Mouse (Mus musculus): ENCODE results near the gene Gsap. TPM values are rescaled to one million over a fixed set of nuclear protein-coding genes. Genes with fewer than 3 reads are reported as not detected.

Gene Gsap
- polyA plus RNA-seq, 1 experiment from 2014 or later, result 1.4 TPM

DNA sequence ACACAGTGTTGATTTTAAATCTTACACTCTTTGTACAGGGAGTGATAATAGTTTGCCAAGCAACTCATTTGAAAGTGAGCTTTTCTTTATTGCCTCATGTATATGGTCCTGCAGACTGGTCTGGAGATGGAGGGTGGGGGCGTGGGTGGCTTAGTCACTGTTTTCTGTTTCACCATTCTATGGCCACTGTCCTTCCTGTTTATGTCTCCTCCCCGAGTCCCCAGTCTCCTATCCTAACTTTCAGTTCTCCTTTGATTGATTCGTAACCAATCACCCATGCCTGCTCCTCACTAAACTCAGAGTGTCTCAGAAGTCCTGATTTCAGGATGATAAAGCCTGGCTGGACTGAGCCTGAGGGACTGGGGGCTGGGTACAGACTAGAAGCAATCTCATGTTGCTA, 2.4 kb downstream of the Gsap start:
- Histone ChIP-seq H3K9ac (ENCODE audit: low read length) (no peak overlapping the region), H3K4me1 (replicated peaks; ENCODE audit: control insufficient read depth, insufficient read depth) (no peaks in the 10 kb centered on the region), H3K4me3 (ENCODE audit: low read depth, low read length) (no peak overlapping the region), H3K4me2 (replicated peaks; ENCODE audit: low read depth) (no peak overlapping the region), H3K36me3 (ENCODE audit: control insufficient read depth, insufficient read depth, low read length) (no peaks in the 10 kb centered on the region), H3K27ac (replicated peaks) (no peak overlapping the region), H3K9me3 (ENCODE audit: control insufficient read depth, low read length) (no peaks in the 10 kb centered on the region), H3K27me3 (ENCODE audit: control insufficient read depth, insufficient read depth, low read length) (no peaks in the 10 kb centered on the region)
- no peak for DNase-seq (ENCODE audit: low spot score)
- peak; percentile 39; the same call in 1 of the 2 replicates for ATAC-seq (ENCODE audit: low FRiP score, low TSS enrichment)
- no peak for TF ChIP-seq CTCF (IDR thresholded peaks at IDR 0.05; ENCODE audit: low read depth)
- TF ChIP-seq EP300 (optimal IDR thresholded peaks at IDR 0.05), result no peak
- 48% methylated on average over 3 of the region's 3 CpGs for WGBS

DNA sequence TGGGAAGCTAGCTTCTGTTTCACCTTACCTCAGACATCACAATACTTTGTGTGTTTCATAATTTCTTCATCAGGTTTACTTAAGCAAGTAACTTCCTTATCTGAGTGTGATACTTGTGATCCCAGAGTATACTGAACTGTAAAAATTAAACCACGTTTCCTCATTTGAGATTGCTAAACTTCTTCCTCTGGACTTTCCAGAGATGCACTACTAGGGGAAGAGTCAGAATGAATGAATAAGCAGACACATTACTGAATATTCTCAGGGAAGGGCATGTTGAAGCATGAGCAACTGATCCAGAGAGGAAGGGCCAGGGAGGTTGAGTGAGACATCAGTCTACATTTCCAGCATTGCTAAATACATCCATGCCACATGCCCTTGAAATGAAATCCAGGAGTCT, 3.0 kb downstream of the Gsap start:
- no peak overlapping the region for H3K4me2 ChIP-seq (replicated peaks; ENCODE audit: low read depth)
- no peak overlapping the region for H3K9ac ChIP-seq (ENCODE audit: low read length)
- H3K4me3 ChIP-seq (ENCODE audit: low read depth, low read length), result no peak overlapping the region
- TF ChIP-seq CTCF (IDR thresholded peaks at IDR 0.05; ENCODE audit: low read depth), result no peak
- TF ChIP-seq EP300 (optimal IDR thresholded peaks at IDR 0.05), result no peak
- H3K27me3 ChIP-seq (ENCODE audit: control insufficient read depth, insufficient read depth, low read length), result no peaks in the 10 kb centered on the region
- no peak; the same call in 1 of the 2 replicates for ATAC-seq (ENCODE audit: low FRiP score, low TSS enrichment)
- DNase-seq (ENCODE audit: low spot score), result no peak
- 56% methylated on average over 1 of the region's 1 CpGs for WGBS
- H3K4me1 ChIP-seq (replicated peaks; ENCODE audit: control insufficient read depth, insufficient read depth), result no peaks in the 10 kb centered on the region
- no peaks in the 10 kb centered on the region for H3K36me3 ChIP-seq (ENCODE audit: control insufficient read depth, insufficient read depth, low read length)
- H3K27ac ChIP-seq (replicated peaks), result no peak overlapping the region
- no peaks in the 10 kb centered on the region for H3K9me3 ChIP-seq (ENCODE audit: control insufficient read depth, low read length)

DNA sequence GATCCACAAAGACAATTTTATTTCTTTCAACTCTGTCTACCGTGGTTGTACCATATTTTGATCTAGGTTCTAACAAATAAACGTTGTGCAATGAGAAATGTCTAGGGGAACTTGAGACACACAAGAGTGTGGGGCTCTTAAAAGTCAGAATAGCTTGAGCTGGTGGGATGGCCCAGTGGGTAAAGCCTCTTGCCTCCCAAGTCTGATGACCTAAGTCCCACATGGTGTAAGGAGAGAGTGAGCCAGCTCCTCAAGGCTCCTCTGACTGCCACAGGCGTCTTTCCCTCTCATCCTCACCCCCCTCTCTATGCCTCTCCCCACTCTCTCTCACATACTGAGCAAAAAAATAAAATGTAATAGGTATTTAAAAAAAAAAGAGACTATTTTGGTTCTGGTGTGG, 3.4 kb downstream of the Gsap start:
- DNase-seq (ENCODE audit: low spot score), result no peak
- Histone ChIP-seq H3K4me1 (replicated peaks; ENCODE audit: control insufficient read depth, insufficient read depth) (no peaks in the 10 kb centered on the region), H3K36me3 (ENCODE audit: control insufficient read depth, insufficient read depth, low read length) (no peaks in the 10 kb centered on the region), H3K4me2 (replicated peaks; ENCODE audit: low read depth) (no peak overlapping the region), H3K4me3 (ENCODE audit: low read depth, low read length) (no peak overlapping the region), H3K9ac (ENCODE audit: low read length) (no peak overlapping the region), H3K27ac (replicated peaks) (no peak overlapping the region), H3K9me3 (ENCODE audit: control insufficient read depth, low read length) (no peaks in the 10 kb centered on the region), H3K27me3 (ENCODE audit: control insufficient read depth, insufficient read depth, low read length) (no peaks in the 10 kb centered on the region)
- WGBS, result 68% methylated on average over 3 of the region's 3 CpGs
- no peak for ATAC-seq (ENCODE audit: low FRiP score, low TSS enrichment)
- TF ChIP-seq CTCF (IDR thresholded peaks at IDR 0.05; ENCODE audit: low read depth) (no peak), EP300 (optimal IDR thresholded peaks at IDR 0.05) (no peak)

DNA sequence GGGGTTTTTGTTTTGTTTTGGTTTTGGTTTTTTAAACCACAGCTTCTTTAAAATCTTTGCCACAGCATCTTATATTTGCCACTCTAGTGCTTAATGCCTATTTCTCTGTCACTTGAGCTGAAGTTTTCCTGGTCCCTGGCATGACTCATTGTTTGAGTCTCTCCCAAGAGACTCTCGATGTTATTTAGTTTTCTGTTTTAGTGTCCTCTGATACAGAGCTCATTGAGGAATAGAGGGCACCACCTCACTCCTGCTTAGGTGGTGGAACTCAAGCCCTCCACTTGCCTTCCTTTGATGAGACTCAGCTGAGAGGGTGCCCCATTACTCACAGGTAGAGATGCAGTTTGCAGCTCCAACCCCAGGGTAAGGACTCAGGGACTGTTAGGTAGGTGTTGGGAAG, 17.4 kb downstream of the Gsap start:
- no peaks in the 10 kb centered on the region for H3K36me3 ChIP-seq (ENCODE audit: control insufficient read depth, insufficient read depth, low read length)
- no peak for ATAC-seq (ENCODE audit: low FRiP score, low TSS enrichment)
- WGBS, result 53% methylated on average over 1 of the region's 1 CpGs

DNA sequence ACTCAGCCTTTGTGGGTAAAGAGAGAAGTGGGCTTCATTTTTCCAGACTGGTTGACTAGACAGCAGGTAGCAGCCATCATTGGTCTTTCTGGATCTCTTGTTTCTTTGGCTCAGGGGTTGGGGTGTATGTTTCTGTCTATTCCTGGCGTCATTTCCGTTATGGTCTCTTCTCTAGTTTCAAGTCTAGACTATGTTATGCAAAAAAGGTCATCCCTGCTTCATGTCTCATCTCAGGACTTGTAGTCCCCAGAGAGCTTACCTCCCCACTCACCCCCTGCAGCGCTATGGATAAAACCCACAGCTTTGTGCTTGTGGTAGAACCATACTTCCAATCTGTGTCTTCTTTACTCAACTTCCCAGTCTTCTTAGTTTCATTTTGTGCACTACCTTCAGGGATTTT, 18.1 kb downstream of the Gsap start:
- no peaks in the 10 kb centered on the region for H3K36me3 ChIP-seq (ENCODE audit: control insufficient read depth, insufficient read depth, low read length)
- TF ChIP-seq CTCF (IDR thresholded peaks at IDR 0.05; ENCODE audit: low read depth), result no peak
- TF ChIP-seq EP300 (optimal IDR thresholded peaks at IDR 0.05), result no peak
- 88% methylated on average over 3 of the region's 3 CpGs for WGBS

More for the DNA sequence above, 17.4 kb downstream of the Gsap start:
- no peak for TF ChIP-seq EP300 (optimal IDR thresholded peaks at IDR 0.05)
- no peak for TF ChIP-seq CTCF (IDR thresholded peaks at IDR 0.05; ENCODE audit: low read depth)
- Histone ChIP-seq H3K4me2 (replicated peaks; ENCODE audit: low read depth) (no peak overlapping the region), H3K4me1 (replicated peaks; ENCODE audit: control insufficient read depth, insufficient read depth) (no peaks in the 10 kb centered on the region), H3K27ac (replicated peaks) (no peak overlapping the region), H3K4me3 (ENCODE audit: low read depth, low read length) (no peak overlapping the region), H3K9me3 (ENCODE audit: control insufficient read depth, low read length) (no peaks in the 10 kb centered on the region), H3K27me3 (ENCODE audit: control insufficient read depth, insufficient read depth, low read length) (no peaks in the 10 kb centered on the region), H3K9ac (ENCODE audit: low read length) (no peak overlapping the region)
- no peak for DNase-seq (ENCODE audit: low spot score)

DNA sequence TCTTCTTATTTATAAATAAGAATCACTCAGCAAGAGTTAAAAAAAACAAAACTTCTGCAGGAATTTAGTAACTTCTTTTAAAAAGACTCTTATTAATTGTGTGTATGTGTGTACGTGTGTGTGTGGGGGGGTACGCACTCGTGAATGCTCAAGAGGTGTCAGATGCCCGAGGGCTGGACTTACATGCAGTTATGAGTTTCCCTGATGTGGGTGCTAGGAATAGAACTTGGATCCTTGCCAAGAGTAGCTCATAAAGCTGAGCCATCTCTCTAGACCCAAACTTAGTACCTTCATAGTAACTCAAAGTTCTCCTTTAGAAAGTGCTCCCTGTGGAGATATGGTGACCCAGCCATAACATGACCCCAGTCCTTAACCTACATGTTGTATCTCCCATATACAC, 20.0 kb downstream of the Gsap start:
- Histone ChIP-seq H3K36me3 (ENCODE audit: control insufficient read depth, insufficient read depth, low read length) (no peaks in the 10 kb centered on the region), H3K27ac (replicated peaks) (no peak overlapping the region), H3K9ac (ENCODE audit: low read length) (no peak overlapping the region), H3K4me2 (replicated peaks; ENCODE audit: low read depth) (no peak overlapping the region), H3K4me3 (ENCODE audit: low read depth, low read length) (no peak overlapping the region), H3K4me1 (replicated peaks; ENCODE audit: control insufficient read depth, insufficient read depth) (no peaks in the 10 kb centered on the region), H3K27me3 (ENCODE audit: control insufficient read depth, insufficient read depth, low read length) (no peaks in the 10 kb centered on the region), H3K9me3 (ENCODE audit: control insufficient read depth, low read length) (no peaks in the 10 kb centered on the region)
- TF ChIP-seq CTCF (IDR thresholded peaks at IDR 0.05; ENCODE audit: low read depth) (no peak), EP300 (optimal IDR thresholded peaks at IDR 0.05) (no peak)
- DNase-seq (ENCODE audit: low spot score) (no peak), ATAC-seq (ENCODE audit: low FRiP score, low TSS enrichment) (no peak)
- WGBS, result 66% methylated on average over 4 of the region's 4 CpGs

More for the DNA sequence above, 18.1 kb downstream of the Gsap start:
- H3K4me2 ChIP-seq (replicated peaks; ENCODE audit: low read depth), result no peak overlapping the region
- H3K9me3 ChIP-seq (ENCODE audit: control insufficient read depth, low read length), result no peaks in the 10 kb centered on the region
- H3K9ac ChIP-seq (ENCODE audit: low read length), result no peak overlapping the region
- H3K27me3 ChIP-seq (ENCODE audit: control insufficient read depth, insufficient read depth, low read length), result no peaks in the 10 kb centered on the region
- DNase-seq (ENCODE audit: low spot score) (no peak), ATAC-seq (ENCODE audit: low FRiP score, low TSS enrichment) (no peak)
- no peak overlapping the region for H3K27ac ChIP-seq (replicated peaks)
- no peak overlapping the region for H3K4me3 ChIP-seq (ENCODE audit: low read depth, low read length)
- no peaks in the 10 kb centered on the region for H3K4me1 ChIP-seq (replicated peaks; ENCODE audit: control insufficient read depth, insufficient read depth)
